Mouse (Mus musculus) hindbrain, embryonic 13.5 days (tissue): ENCODE measurements around the gene Gtf2ird2. TPM values are rescaled to one million over a fixed set of nuclear protein-coding genes. Genes with fewer than 3 reads are reported as not detected.
A peak's percentile ranks its signal among the peaks of the same experiment; 100 is the strongest.

ENCODE experiments used
- ATAC-seq: fragments of 200-750 bp; cut with Nextera tagmentation; 2 replicates; pipeline ENCODE4 v1.8.0; 2017; ENCODE audit warnings: moderate TSS enrichment; ENCODE audit not compliant: low FRiP score
- H3K27ac ChIP-seq: fragments of 300-500 bp; sonication (generic); 2 replicates; pipeline ENCODE4 v1.5.1; 2015; ENCODE audit warnings: inconsistent platforms, mild to moderate bottlenecking, moderate library complexity
- H3K27me3 ChIP-seq: fragments of 300-500 bp; sonication (generic); 2 replicates; pipeline ENCODE4 v1.6.1; 2015; ENCODE audit warnings: mild to moderate bottlenecking, inconsistent platforms
- H3K36me3 ChIP-seq: fragments of 300-500 bp; sonication (generic); 2 replicates; pipeline ENCODE4 v1.6.1; 2015; ENCODE audit warnings: mild to moderate bottlenecking, inconsistent platforms
- H3K4me1 ChIP-seq: fragments of 300-500 bp; sonication (generic); replicated peaks from 2 replicates; pipeline ENCODE4 v1.6.1; 2015; ENCODE audit warnings: inconsistent platforms
- H3K4me2 ChIP-seq: fragments of 300-500 bp; sonication (generic); 2 replicates; pipeline ENCODE4 v1.6.1; 2015; ENCODE audit warnings: inconsistent platforms, mild to moderate bottlenecking, moderate library complexity
- H3K4me3 ChIP-seq: fragments of 300-500 bp; sonication (generic); 2 replicates; pipeline ENCODE4 v1.5.1; 2015; ENCODE audit warnings: mild to moderate bottlenecking, inconsistent platforms
- H3K9ac ChIP-seq: fragments of 300-500 bp; sonication (generic); 2 replicates; pipeline ENCODE4 v1.6.1; 2015; ENCODE audit warnings: mild to moderate bottlenecking, inconsistent platforms
- H3K9me3 ChIP-seq: fragments of 300-500 bp; sonication (generic); 2 replicates; pipeline ENCODE4 v1.6.1; 2016; ENCODE audit warnings: inconsistent platforms
- WGBS: fragments of 180-500 bp; shearing (Covaris S2); methylation state at CpG from one replicate; pipeline ENCODE4 v1.1.7; 2015; 5-methylcytosine and 5-hydroxymethylcytosine counted together
- polyA plus RNA-seq: library from polyadenylated mRNA; unstranded; fragments of >200 nt; fragmentation: Nextera tagmentation; extraction: Ambion mirVana; gene quantifications from 2 replicates; pipeline ENCODE4 v1.2.1, GENCODE M21; 2015

Gtf2ird2 gene
- polyA plus RNA-seq, 1 experiment from 2014 or later = 12.8 TPM

GRCm38 (mm10) chr5:134186961-134187731 lies 3.3 kb downstream of the Gtf2ird2 start:
- Histone ChIP-seq H3K27ac (no peak overlapping the region), H3K9ac (0 out of 2 replicates have a peak overlapping the region, but pooled peaks have one; percentile 20), H3K27me3 (no peaks in the 10 kb centered on the region), H3K4me1 (peaks cover 21% of the 10 kb centered on the region), H3K36me3 (0 out of 2 replicates have a peak, but pooled peaks cover 4% of the 10 kb centered on the region), H3K9me3 (no peaks in the 10 kb centered on the region), H3K4me2 (no peak overlapping the region), H3K4me3 (no peak overlapping the region)
- 80% methylated on average over 4 of the region's 4 CpGs for WGBS
- ATAC-seq = no peak

DNA sequence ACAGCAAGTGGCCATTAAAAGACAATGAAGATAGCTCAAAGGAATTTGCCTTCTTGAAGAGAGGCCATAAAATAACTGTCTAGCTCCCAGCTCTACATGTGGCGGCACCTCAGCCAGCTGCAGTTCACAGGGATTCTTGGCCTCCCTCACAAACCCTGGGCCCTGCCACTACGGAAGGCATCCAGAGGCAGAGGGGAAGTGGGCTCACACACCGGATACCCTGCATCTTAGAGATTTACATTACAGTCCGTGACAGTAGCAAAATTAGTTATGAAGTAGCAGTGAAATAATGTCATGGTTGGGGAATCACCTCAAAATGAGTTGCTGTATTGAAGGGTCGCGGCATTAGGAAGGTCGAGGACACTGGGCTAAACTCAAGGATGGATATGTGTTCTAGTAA lies 4.8 kb downstream of the Gtf2ird2 start:
- Histone ChIP-seq H3K4me3 (no peak overlapping the region), H3K27me3 (no peaks in the 10 kb centered on the region), H3K36me3 (peaks cover 15% of the 10 kb centered on the region), H3K4me1 (peaks cover 7% of the 10 kb centered on the region), H3K9me3 (no peaks in the 10 kb centered on the region), H3K9ac (no peak overlapping the region), H3K4me2 (no peak overlapping the region), H3K27ac (no peak overlapping the region)
- WGBS = 79% methylated on average over 7 of the region's 7 CpGs
- ATAC-seq = no peak

GRCm38 (mm10) chr5:134193664-134194063 lies 9.8 kb downstream of the Gtf2ird2 start:
- Histone ChIP-seq H3K27ac (no peak overlapping the region), H3K36me3 (peaks cover 49% of the 10 kb centered on the region), H3K9me3 (no peaks in the 10 kb centered on the region), H3K27me3 (no peaks in the 10 kb centered on the region), H3K9ac (no peak overlapping the region), H3K4me2 (no peak overlapping the region), H3K4me3 (no peak overlapping the region), H3K4me1 (no peaks in the 10 kb centered on the region)
- no peak for ATAC-seq
- WGBS = 92% methylated on average over 8 of the region's 8 CpGs

- no peaks in the 10 kb centered on the region for H3K27me3 ChIP-seq
- H3K36me3 ChIP-seq = peaks cover 50% of the 10 kb centered on the region
- 86% methylated on average over 10 of the region's 10 CpGs for WGBS
- no peak overlapping the region for H3K4me2 ChIP-seq
- no peak for ATAC-seq
- H3K9me3 ChIP-seq = no peaks in the 10 kb centered on the region
- H3K4me1 ChIP-seq = no peaks in the 10 kb centered on the region; the same call in 1 of the 2 replicates
- no peak overlapping the region for H3K4me3 ChIP-seq
- H3K9ac ChIP-seq = no peak overlapping the region
- H3K27ac ChIP-seq = no peak overlapping the region
Measured at GRCm38 (mm10) chr5:134206721-134207120, 22.9 kb downstream of the Gtf2ird2 start.

- 67% methylated on average over 11 of the region's 11 CpGs for WGBS
- Histone ChIP-seq H3K27me3 (no peaks in the 10 kb centered on the region), H3K27ac (no peak overlapping the region), H3K4me2 (no peak overlapping the region), H3K9me3 (no peaks in the 10 kb centered on the region), H3K4me1 (peaks cover 9% of the 10 kb centered on the region), H3K36me3 (peaks cover 44% of the 10 kb centered on the region), H3K4me3 (no peak overlapping the region), H3K9ac (no peak overlapping the region)
- ATAC-seq = no peak
Measured at GRCm38 (mm10) chr5:134209931-134210554, 26.2 kb downstream of the Gtf2ird2 start.

DNA sequence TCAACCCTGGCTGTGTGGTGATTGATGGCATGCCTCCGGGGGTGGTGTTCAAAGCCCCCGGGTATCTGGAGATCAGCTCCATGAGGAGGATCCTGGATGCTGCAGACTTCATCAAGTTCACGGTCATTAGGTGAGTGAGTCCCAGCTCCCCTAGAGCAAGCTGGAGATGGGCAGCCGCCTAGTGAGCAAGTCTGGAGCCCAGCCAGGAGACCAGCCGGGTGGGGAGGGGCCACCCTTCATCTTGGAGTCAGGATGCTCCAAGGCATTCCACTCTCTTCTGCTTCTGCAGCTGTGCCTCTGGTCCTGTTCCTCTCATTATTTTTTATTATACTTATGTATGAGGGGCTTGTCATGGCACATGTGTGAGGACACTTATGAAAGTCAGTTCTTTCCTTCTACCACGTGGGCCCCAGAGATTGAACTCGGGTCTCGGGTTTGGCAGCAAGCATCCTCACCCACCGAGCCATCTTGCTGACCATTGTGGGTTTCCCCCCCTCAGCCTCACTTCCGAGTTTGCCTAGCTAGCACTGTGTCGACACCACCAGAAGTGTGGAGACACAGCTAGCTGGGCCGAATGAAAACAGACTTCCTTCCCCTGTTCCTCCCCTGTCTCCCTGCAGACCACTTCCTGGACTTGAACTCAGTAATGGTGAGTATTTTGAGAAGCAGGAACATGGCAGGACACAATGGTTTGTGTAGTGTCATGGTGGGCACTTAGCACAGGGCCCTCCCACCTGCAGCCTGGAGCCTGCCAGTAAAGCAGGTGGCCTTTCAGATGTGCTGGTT lies 30.4 kb downstream of the Gtf2ird2 start:
- peaks cover 50% of the 10 kb centered on the region for H3K36me3 ChIP-seq

GRCm38 (mm10) chr5:134217900-134218299 lies 34.1 kb downstream of the Gtf2ird2 start:
- Histone ChIP-seq H3K4me2 (no peak overlapping the region), H3K4me1 (peaks cover 25% of the 10 kb centered on the region), H3K27me3 (peaks cover 17% of the 10 kb centered on the region), H3K27ac (no peak overlapping the region), H3K4me3 (no peak overlapping the region), H3K36me3 (peaks cover 34% of the 10 kb centered on the region), H3K9me3 (no peaks in the 10 kb centered on the region), H3K9ac (no peak overlapping the region)
- WGBS = 91% methylated on average over 7 of the region's 7 CpGs
- no peak for ATAC-seq

More for the DNA sequence above, 30.4 kb downstream of the Gtf2ird2 start:
- H3K4me2 ChIP-seq = no peak overlapping the region
- H3K27me3 ChIP-seq = no peaks in the 10 kb centered on the region
- H3K4me3 ChIP-seq = no peak overlapping the region
- H3K4me1 ChIP-seq = peaks cover 14% of the 10 kb centered on the region
- no peak overlapping the region for H3K27ac ChIP-seq
- H3K9ac ChIP-seq = 0 out of 2 replicates have a peak overlapping the region, but pooled peaks have one; percentile 6
- 76% methylated on average over 12 of the region's 12 CpGs for WGBS
- no peaks in the 10 kb centered on the region for H3K9me3 ChIP-seq
- no peak for ATAC-seq

DNA sequence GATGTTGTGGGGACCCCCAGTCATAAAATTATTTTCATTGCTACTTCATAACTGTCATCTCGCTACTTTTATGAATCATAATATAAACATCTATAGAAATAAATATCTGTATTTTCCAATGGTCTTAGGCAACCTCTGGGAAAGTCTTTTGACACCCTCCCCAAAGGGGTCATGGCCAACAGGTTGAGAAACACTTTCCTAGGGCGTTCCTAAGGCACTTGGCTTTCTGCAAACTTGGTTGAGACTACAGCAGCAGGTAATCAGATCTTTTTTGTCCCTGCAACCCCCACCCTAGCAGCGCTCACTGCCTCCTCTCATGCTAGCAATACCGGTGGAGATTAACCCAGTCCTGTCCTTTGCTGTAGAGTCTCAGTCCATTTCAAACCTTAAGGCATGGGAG lies 37.5 kb downstream of the Gtf2ird2 start:
- Histone ChIP-seq H3K4me1 (peaks cover 16% of the 10 kb centered on the region), H3K27me3 (peaks cover 19% of the 10 kb centered on the region), H3K4me2 (peak overlapping the region; percentile 66), H3K4me3 (peak overlapping the region; percentile 38), H3K9ac (peak overlapping the region; percentile 72; the same call in 1 of the 2 replicates), H3K27ac (no peak overlapping the region), H3K36me3 (peaks cover 14% of the 10 kb centered on the region), H3K9me3 (no peaks in the 10 kb centered on the region)
- 53% methylated on average over 4 of the region's 4 CpGs for WGBS
- no peak for ATAC-seq

DNA sequence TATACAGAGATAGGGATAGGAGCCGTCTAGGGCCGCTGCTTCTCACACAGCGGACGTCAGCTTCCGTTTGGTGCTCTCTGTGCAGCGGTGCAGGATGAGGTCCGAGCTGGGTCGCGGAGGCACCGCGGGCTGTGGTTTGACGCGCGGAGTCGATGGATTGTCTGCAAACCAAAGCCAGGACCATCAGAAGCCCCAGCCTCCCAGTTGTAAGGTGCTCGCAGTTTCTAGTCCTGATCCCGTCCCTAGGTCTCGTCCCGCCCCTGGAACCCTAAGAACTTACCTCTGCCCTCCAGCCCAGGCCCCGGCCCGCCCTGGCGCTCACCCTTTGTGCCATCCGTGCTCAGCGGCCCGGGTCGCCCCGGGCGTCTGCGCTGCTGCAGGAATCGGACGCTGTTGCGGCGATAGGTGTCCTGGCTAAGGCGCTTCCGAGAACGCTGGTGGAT lies 37.9 kb downstream of the Gtf2ird2 start:
- no peak for ATAC-seq
- Histone ChIP-seq H3K4me3 (peak overlapping the region; percentile 38), H3K27ac (no peak overlapping the region), H3K36me3 (peaks cover 10% of the 10 kb centered on the region), H3K9ac (peak overlapping the region; percentile 72), H3K27me3 (peaks cover 19% of the 10 kb centered on the region), H3K4me2 (peak overlapping the region; percentile 66), H3K4me1 (peaks cover 16% of the 10 kb centered on the region), H3K9me3 (no peaks in the 10 kb centered on the region)
- WGBS = 2% methylated on average over 32 of the region's 36 CpGs

DNA sequence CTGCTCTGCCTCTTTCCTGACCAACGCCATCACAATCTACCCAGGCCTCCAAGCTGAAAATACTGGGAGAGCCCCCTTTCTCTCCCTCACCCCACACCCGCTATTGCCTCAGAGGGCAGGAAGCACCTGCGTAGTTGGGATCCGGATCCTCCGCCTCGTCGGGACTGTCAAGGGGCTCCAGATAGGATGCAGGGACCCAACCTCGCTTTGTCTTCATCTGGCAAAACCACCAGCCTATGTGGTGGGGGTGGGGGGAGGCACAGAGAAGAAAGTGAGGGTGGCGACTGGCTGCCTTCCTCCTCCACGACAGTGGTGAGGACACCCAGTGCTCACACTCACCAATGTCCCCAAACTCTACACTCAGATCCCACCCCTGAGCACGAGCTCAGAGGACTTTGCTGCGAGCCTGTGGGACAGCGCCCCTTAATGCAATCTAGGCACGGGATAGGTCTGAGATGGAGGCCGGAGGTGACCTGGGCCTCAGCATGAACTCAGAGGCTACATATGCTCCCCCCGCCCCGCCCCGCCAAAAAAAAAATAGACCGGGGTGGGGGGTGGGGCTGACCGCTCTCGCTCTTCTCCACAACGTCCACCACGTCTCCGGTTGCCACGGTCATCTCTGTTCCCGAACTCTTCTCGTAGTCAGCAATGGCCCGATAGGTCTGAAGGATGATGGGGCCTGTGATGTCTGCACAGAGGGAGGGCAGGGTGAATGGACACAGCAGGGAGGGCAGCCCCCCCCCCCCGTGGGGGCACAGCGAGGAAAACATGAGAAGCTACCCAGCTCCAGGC lies 41.5 kb downstream of the Gtf2ird2 start:
- Histone ChIP-seq H3K27ac (no peak overlapping the region), H3K9me3 (no peaks in the 10 kb centered on the region), H3K4me2 (no peak overlapping the region), H3K36me3 (no peaks in the 10 kb centered on the region), H3K4me1 (peaks cover 17% of the 10 kb centered on the region), H3K27me3 (peaks cover 19% of the 10 kb centered on the region), H3K4me3 (no peak overlapping the region), H3K9ac (no peak overlapping the region)
- WGBS = 78% methylated on average over 30 of the region's 30 CpGs
- ATAC-seq = no peak

DNA sequence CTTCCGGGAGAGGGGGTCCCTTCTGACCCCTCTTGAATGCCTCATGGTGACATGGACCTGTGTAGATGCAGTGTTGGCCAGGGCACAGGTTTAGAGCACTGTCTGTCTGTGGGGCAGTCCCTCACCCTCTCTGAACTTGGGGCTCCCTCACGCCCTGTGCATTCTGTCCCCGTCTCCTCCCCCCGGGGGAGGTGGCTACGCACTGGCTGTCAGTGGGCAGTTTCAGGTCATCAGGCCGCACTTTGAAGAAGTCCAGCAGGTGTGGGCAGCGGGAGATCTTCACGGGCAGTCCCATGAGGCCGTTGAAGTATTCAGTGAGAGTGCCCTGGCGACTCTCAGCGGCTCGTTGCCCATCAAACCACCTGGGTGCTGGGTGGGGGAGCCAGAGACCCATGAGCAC lies 43.1 kb downstream of the Gtf2ird2 start:
- Histone ChIP-seq H3K4me3 (no peak overlapping the region), H3K4me1 (peaks cover 11% of the 10 kb centered on the region), H3K4me2 (no peak overlapping the region), H3K36me3 (no peaks in the 10 kb centered on the region), H3K27me3 (peaks cover 11% of the 10 kb centered on the region), H3K27ac (no peak overlapping the region), H3K9me3 (no peaks in the 10 kb centered on the region), H3K9ac (no peak overlapping the region)
- no peak for ATAC-seq
- 78% methylated on average over 12 of the region's 12 CpGs for WGBS
